Mouse (Mus musculus): ENCODE measurements around the gene Adamts2.
A peak's percentile ranks its signal among the peaks of the same experiment; 100 is the strongest.

DNA sequence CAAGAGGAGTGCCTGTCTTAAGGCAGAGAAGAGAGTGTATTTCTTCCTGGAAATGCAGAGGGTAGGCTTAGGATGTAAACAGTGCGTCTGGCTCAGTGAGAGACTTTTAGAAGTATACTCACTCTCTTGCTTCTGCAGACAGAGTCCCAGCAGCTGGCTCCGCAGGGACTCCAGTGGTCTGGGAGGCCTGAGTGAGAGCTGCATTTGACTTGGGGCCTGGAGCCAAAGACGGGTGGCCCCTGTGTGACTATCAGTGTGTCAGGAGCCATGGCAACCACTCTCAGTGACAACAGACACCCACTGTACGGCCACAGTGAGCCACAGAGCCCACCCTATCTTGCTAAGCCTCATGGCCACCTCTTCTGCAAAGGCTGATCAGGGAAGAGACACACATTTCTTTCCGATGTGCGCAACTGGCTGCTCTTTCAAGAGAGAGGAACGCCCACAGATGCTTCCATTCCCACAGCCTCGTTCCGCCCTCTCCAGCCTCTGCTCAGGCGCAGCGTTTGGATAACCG, 115.6 kb downstream of the Adamts2 start:
- TF ChIP-seq EP300 (optimal IDR thresholded peaks at IDR 0.05) = no peak
- TF ChIP-seq CTCF (IDR thresholded peaks at IDR 0.05; ENCODE audit: low read depth) = peak; percentile 12; the same call in 1 of the 2 replicates

Data from stomach, postnatal 0 days (tissue).